Mouse (Mus musculus): ENCODE data around the gene Gpsm1.

- TF ChIP-seq POLR2A (IDR thresholded peaks at IDR 0.05; ENCODE audit: low read depth, low read length) (no peak), CTCF (IDR thresholded peaks at IDR 0.05; ENCODE audit: extremely low read depth, insufficient read depth, insufficient read length, insufficient replicate concordance) (no peak)
Measured at GRCm38 (mm10) chr2:26317371-26317770, 2.1 kb downstream of the Gpsm1 start.

All from spleen, adult 2 months (tissue).